Mouse (Mus musculus) spleen, adult 2 months (tissue): ENCODE results near the gene Pagr1a.

ENCODE experiments used
- CTCF ChIP-seq: fragments of 200-500 bp; IDR thresholded peaks from 2 replicates; pipeline ENCODE4 v1.5.1; 2011; ENCODE audit warnings: mild to moderate bottlenecking, inconsistent platforms; ENCODE audit not compliant: insufficient read depth, insufficient read length, insufficient replicate concordance; ENCODE audit errors: extremely low read depth
- POLR2A ChIP-seq: fragments of 200-500 bp; IDR thresholded peaks from 2 replicates; pipeline ENCODE4 v1.6.1; 2011; ENCODE audit warnings: low read depth, low read length, inconsistent platforms

GRCm38 (mm10) chr7:127023896-127024690 is 6.9 kb upstream of the Pagr1a start:
- TF ChIP-seq CTCF (no peak), POLR2A (no peak)
